Mouse (Mus musculus) retina, postnatal 7 days (tissue): Measurements from ENCODE around the gene Pmel.
"Not testable (repeated sequence)": the region's sequence is repeated elsewhere in the genome, so short reads cannot be mapped to it uniquely, and the experiment has no call there.

Experiments used
- DNase-seq: peaks from one replicate; pipeline ENCODE4 v3.0.0-alpha.2; 2012; ENCODE audit warnings: low read depth, low spot score

Gene Pmel

DNA sequence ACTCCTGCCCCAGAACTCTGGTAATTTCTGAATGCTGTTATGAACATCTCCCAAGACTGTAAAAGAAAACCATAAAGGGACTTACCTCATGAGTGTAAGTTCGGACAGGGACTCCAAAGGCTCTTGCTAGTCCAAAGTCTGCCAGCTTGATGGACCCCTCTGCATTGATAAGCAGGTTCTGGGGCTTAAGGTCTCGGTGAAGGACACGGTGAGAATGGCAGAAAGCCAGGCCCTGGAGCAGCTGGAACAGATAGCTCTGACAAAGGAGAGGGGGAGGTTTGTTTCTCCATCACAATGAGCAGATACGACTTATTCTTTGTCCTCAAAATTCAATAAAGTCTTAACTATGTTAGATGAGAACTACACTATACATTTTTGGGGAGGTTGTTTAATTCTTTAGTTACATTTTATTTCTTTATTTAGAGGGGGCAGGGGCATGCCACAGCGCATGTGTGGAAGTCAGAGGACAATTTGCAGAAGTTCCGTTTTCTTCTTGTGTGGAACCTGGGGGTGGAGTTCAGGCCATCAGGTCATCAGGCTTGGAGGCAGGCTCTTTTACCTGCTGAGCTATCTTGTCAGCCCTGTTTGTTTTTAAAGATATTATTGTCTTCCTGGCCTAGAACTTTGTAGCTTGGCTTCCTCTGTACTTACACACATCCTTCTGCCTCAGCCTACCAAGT, 1.5 kb upstream of the Pmel start:
- DNase-seq, result no peak

DNA sequence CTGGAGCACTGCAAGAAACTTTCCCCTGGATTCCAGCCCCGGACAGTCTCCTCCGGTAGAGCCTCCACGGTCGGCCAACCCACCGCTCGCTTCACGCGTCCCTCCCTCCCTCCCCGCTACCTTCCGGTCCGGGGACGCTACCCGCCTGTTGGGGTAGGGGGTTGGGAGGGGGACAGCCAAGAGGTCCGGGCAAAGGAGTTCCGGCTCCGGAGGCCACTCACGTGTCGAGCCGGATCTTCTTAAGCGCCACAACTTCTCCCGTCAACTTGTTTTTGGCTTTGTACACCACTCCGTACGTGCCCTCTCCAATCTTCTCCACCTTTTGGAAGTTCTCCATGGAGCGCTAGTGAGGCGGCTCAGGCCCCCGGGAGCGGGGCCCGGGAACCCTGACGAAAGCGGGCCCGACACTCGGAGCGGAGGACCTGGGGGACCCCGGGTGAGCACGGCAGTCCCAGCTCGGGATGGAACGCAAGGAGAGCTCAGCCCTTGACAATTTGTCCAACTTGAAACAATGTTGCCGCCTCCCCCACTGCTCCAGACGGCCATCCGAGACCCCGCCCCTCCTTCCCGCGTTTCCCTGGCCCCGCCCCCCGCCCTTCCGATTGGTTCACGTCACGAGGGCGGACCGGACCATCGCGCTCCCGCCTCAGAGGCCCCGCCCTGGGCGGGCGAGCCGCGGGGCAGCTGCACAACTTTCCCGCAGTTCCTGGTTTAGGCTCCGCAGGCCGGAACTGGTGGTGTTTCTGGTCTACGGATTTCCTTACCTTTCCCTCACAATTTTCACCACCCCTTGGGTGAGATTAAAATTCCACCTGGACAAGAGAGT, 709 bp downstream of the Pmel start, which contains the start of gene Cdk2:
Cdk2 (minus strand) TSS at position 541 of the 826 bp plus-strand sequence.
- DNase-seq, result peak; percentile 75

DNA sequence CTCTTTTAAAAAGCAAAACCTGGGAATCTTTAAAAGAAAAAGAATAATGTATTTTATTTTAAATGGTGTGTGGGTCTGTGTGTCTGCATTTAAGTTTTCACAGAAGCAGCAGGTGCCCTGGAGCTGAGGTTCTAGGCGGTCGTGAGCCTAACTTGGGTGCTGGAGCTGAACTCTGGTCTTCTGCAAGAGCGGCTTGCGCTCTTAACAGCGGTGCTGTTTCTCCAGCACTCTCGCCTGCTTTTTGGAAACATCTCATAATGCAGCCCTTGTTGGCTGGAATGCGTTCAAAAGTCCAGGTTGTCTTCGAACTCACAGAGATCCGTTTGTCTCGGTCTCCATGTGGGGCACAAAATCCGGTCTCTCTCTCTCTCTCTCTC, 1.3 kb downstream of the Pmel start:
- no peak for DNase-seq

DNA sequence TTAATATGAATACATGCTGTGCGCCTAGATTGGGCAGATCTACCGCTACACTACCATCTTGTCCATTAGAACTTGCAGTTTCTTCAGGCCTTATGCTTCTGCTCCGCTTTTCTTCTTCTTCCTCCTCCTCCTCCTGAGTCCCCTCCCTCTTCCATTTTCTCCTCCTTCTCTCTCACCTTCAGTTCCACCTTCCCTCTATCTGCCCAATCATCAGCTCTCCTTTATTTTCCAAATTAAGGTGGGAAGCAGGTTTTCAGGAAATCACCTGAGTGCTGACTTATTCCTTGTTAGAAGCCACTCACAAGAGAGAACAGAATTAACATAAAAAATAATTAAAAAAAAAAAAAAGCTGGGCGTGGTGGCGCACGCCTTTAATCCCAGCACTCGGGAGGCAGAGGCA, 7.3 kb downstream of the Pmel start:
- not testable (repeated sequence) for DNase-seq

DNA sequence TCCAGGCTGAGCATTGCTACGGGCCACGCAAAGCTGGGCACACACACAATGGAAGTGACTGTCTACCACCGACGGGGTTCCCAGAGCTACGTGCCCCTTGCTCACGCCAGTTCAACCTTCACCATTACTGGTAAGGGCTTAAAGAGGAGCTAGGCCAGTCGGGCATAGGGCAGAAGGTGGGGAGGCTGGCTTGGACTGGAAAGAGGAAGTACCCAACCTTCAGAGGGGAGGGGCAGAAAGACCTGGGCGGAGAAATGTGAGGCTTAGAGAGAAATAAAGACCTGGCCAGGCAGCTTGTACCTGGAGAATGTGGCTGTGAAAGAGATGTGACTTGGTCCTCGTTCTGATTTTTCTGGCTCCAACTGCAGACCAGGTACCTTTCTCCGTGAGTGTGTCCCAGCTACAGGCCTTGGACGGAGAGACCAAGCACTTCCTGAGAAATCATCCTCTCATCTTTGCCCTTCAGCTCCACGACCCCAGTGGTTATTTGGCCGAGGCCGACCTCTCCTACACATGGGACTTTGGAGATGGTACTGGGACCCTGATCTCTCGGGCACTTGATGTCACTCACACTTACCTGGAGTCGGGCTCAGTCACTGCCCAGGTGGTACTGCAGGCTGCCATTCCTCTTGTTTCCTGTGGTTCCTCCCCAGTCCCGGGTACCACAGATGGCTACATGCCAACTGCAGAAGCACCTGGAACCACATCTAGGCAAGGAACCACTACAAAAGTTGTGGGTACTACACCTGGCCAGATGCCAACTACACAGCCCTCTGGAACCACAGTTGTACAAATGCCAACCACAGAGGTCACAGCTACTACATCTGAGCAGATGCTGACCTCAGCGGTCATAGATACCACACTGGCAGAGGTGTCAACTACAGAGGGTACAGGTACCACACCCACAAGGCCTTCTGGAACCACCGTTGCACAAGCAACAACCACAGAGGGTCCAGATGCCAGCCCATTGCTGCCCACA, 11.9 kb downstream of the Pmel start:
- DNase-seq, result no peak

DNA sequence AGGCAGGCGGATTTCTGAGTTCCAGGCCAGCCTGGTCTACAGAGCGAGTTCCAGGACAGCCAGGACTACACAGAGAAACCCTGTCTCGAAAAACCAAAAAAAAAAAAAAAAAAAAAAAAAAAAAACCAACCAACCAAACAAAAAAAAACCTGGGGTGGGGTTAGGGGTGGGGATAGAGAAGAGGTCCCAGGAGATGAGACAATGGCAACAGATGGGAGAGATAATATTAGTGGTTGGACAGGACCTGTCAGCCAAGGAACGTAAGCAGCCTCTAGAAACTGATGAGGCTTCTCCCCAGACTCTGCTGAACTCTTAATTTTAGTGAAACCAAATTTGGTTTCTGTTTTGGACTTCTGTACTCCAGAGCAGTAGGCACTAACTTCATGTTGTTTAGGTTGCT, 21.5 kb downstream of the Pmel start:
- not testable (repeated sequence) for DNase-seq

DNA sequence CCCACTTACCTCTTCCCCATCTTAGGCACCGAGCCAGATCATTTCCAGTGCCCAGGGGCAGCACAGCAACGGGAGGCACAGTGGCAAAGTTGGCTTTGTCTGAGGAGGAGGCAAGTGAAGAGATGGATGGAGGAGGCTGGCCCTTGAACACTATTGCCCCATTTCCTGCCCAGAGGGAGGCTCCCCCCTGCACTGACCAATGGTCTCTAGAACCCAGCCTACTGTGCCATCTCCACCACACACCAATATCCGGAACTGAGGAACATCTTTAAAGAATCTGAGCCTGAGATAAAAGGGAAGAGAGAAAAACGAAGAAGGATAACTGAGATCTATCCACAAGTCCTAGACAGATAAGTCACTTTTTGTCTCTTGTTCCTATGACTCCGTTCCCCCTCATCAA, 24.1 kb downstream of the Pmel start:
- DNase-seq, result no peak

DNA sequence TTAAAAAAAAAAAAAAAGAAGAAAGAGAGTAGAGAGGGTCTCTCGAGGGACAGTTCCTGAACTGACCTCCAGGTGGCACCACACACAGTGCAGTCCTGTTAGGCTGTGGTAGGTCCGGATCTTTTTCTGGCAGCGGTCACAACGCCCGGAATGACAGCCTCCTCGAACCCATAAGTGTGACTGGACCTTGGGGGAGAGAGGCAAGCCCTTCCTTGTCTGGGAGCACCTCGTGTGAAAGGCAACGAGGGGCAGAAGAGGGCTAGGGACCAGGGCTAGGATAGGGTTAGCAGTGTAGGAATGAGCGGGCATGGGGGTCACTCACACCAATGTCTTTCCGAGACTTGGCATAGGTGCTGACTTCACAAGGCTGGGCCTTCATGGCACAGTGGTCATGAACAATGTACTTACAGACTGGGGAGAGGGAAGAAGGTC, 27.0 kb downstream of the Pmel start:
- peak; percentile 40 for DNase-seq

DNA sequence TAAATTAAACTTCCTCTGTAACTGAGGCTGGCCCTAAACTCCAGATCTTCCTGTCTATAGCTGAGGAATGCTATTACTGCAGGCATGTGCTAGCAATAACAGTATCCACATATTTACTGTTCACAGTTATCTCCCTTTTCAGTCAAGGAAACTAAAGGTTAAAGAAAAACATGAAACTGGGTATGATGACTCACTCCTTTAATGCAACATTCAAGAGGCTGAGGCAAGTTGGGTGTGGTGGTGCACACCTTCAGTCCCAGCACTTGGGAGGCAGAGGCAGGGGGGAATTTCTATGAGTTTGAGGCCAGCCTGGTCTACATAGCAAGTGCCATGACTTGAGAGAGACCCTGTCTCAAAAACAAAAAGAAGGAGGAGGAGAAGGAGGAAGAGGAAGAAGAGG, 28.0 kb downstream of the Pmel start:
- no peak for DNase-seq

DNA sequence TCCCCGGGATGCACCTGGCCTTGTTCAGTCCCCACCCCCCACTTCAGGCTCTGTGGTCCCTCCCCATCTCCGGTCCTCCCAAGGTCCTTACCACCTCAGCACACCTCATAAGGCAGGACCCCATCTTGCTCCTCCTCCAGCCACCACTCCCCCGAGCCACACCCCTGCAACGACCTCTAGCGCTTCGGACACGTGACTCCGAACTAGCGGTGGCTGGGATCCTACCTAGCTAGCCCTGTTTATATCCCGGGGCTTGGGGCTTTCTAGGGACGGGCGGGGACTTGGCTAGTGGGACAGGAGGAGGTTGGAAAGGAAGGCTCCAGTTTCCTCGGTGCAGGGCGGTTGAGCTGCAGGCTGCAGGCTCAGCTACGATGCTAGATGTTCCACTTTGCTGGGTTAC, 33.4 kb downstream of the Pmel start:
- DNase-seq, result no peak

DNA sequence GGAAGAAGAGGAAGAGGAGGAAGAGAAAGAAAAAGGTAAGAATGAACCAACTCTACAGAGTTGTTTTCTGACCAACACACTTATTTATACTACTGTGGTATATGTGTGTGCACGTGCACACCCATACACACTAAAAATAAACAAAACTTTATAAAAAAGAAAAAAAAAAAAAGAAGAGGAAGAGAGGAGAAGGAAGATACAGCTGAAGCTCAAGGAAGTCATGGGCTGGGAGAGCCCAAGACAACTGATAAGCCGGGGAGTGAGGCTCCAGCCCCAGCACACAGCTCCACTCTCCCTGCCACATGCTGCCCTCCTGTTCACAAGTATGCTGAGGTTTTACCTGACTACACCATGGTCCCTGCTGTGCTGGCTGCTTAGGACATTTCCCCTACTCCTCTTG, 36.3 kb downstream of the Pmel start:
- DNase-seq, result no peak

DNA sequence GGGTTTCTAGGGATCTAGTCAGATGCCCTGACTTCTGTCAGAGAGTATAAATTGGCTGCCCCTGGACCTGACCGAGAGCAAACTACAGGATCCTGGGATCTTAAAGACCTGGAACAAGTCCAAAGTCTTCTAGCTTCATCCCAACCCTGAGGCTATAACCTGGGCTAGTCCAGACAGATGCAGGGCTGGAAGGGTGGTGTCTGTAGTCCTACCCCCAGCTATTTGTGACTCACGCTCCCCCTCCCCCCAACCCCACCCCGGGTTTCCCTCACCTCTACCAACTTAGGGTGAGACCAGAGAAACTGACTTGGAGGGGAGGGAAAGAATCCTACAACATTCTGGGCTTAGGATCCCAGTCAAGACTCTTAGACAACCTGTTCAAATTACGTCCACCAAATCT, 38.6 kb downstream of the Pmel start:
- DNase-seq, result no peak

DNA sequence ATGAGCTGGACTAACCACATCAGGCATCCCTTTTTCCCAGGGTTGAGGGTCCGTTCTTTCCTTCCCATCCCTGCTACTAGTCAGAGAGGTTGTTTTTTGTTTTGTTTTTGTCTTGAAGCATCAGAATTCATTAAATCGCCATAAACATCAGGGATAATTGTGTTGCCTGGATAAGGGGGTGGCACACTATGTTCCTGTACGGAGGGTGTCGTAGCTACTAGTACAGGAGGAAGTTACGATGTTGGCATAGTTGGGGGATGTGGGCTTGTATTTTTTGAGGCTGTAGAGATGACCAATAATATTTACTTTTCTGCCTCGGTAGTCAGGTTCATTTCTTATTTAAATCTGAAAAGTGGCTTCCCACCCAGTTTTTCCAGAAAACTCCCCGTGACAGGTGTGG, 39.2 kb downstream of the Pmel start:
- DNase-seq, result no peak

DNA sequence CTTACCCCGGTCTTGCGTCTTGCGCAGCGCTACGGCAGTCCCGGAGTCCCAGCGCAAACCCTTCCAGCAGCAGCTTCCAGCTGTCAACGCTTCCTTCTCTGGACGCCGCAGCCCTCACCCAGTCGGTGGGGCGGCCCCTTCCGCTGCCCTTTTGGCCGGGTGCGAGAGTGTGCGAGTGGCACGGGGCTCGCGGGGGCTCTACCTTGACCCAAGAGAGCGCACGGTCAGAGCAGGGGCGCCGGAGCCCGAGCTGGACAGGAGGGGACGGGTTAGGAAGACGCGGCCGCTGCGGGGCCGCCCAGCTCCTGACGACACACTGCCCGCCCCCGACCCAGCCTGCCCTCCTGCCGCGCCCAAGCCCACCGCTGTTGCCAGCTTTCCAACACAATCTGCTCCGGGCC, 39.8 kb downstream of the Pmel start:
- no peak for DNase-seq

DNA sequence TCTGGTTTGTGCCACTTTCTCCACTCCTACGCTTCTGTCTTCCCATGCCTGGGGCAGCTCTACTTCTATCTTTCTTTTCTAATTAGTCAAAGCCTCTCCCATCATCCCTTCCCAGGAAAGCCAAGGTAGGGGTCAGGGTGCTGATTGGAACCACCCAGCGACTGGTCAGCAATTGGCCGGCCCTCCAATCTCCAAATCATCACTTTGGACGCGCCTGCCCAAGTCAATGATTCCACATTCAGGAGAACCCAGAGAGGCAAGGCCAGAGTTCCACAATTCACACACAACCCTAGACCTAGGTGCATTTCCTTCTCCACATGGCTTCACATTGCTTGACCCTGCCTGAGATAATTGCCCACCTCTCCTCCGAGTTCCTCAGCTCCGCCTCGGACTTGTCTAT, 40.2 kb downstream of the Pmel start:
- DNase-seq, result no peak

DNA sequence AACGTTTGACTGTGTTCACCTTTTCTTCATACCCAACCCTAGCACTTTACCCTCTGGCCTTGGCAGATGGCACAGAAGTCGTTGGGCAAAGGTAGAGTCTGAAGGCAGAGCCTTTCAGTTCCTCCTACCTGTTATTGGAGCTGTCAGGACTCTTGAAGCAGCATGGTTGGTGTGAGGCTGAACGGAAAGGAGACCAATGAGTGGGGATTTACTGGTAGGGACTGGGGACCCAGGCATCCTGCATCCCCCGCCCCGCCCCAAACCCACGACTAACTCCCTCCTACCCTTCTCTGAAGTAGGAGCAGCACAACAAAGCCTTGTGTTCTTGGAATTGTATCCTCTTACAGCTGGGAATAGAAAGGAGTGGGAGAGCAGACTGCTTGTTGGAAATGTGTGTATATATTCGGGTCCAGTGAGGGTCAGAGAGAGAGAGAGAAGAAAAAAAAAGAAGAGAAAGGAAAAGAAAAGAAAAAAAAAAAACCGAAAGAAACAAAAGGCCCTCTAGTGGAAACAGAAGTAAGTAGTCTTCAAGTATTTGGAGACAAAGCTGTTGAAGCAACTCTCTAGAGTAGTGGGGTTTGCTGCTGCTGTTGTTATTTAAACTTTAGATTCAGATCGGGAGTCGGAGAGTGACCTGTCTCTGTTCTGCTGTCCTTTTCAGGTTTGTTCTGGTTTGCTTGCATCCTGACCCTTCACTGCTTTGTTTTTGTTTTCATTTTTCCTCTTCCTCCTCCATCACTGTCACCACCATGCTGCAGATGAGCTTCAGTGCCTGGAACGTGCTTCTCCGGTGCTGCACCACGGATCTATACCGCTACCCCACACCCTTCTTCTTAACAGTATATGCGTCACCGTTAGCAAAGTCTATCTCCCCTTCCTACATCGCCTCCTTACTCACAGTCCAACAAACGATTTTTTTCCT, 40.9 kb downstream of the Pmel start, which contains the start of gene Dgka:
Dgka (minus strand) TSS at position 176 of the 922 bp plus-strand sequence.
- no peak for DNase-seq

DNA sequence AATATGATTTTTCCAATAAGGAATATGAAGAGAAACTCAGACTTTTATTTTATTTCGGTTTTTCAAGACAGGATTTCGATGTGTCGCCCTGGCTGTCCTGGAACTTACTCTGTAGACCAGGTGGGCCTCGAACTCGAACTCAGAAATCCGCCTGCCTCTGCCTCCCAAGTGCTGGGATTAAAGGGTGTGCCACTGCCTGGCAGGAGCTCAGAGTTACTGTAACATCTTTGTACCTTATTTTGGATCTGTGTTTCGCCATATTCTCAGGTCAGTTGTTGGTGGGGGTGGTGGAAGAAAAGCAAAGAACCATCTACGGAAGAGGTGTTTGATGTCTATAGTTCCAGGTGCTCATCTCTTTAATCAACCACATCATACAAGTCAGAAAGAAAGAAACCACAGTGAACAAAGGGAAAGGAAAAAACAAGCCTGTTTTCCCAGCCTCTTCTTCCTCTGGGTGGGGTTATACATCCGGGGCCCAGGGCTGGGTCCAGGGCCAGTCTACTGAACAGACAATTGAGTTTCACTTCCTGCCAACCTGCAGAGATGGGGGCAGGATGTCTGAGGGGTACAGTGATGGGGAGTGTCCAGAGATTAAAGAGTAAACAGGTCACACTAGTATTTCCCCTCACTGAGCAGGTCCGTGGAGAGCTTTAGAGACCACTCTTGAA, 42.1 kb downstream of the Pmel start:
- DNase-seq, result no peak

DNA sequence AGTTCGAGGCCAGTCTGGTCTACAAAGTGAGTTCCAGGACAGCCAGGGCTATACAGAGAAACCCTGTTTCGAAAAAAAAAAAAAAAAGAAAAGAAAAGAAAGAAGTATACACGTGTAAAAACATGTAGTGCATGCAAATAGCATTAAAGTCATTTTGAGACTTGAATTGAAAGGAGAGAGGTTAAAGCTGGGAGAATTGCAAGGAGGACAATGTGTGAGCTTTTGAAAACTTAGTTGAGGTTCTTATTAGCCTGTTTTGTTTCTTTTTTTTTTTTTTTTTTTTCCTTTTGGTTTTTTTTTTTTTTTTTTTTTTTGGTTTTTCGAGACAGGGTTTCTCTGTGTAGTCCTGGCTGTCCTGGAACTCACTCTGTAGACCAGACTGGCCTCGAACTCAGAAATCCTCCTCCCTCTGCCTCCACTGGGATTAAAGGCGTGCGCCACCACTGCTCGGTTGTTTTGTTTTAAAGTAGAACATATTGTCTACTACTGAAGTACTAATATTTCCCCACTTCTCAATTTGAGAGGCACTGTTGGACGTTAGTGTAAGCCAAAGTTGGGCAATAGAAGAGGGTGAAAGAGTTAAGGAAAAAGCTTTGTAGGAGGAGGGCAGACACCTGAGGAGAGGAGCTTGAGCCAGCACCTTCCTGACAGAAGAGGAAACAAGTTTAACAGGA, 43.1 kb downstream of the Pmel start:
- DNase-seq, result no peak

DNA sequence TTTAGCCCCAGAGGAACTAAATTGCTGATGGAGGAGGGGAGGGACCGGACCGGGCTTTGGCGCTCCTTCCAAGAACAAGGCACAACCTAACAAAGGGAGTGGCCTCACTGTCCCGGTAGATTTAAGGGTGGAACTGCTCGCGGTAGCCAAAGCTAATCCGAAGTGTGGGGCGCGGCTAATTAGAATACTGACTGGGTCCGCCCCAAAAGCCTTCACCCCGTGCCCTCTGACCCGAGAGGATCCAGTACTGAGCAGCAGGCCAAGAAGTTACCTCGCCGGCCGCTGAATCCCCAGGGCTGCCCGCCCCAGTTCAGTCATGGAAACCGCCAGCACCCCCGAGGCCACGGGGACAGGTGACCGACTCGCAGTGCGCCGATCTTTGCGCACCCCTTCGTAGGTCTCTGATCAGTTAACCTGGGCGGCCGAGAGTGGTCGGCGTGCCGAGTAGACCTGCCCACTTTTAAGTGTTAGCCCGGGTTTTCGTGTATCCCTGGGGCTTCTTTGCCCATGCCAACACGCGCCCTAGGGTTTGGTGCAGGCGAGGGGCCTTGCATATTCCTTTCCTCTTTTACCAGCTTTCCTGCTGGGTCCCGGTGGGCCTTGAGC, 43.8 kb downstream of the Pmel start, which contains the start of gene Pym1:
Pym1 (plus strand) TSS at position 244 of the 606 bp plus-strand sequence.
- DNase-seq, result no peak
